Mouse (Mus musculus) left cerebral cortex, postnatal 4 days (tissue): Measurements from ENCODE around the gene Fosl1. TPM values are rescaled to one million over a fixed set of nuclear protein-coding genes. Genes with fewer than 3 reads are reported as not detected.

Experiments
- DNase-seq: peaks from one replicate; pipeline ENCODE4 v3.0.0-alpha.2; 2022
- intact Hi-C: fragments of 180-260 bp; cut with DNase I; formaldehyde crosslinking; loops from one replicate; pipeline ENCODE4 v1.15.1; 2025
- total RNA-seq, 2 experiments: library from RNA; stranded (reverse); gene quantifications; 2 replicates each; pipeline ENCODE4 v1.2.3; 2021

Fosl1 gene
- total RNA-seq, 2 experiments from 2014 or later: not detected

DNA sequence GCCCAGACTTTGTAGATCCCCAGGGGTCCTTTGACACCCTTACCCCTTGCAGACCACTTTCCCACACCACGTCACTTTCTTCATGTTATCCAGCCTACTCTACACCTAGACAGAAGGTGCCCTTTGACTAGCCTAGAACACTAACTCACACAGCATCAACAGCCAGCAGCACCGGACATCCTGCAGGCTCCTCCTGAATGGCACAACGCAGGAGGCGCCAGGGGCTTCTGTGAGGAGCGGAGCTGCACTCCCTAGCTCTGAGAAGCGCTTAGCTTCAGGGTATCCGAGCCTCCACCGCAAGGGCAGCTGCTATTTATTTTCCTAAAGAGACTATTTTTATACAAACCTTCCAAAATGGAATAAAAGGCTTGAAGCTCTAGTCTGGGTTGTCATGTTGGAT, 8.2 kb downstream of the Fosl1 start:
- intact Hi-C loops: no loop called here

DNA sequence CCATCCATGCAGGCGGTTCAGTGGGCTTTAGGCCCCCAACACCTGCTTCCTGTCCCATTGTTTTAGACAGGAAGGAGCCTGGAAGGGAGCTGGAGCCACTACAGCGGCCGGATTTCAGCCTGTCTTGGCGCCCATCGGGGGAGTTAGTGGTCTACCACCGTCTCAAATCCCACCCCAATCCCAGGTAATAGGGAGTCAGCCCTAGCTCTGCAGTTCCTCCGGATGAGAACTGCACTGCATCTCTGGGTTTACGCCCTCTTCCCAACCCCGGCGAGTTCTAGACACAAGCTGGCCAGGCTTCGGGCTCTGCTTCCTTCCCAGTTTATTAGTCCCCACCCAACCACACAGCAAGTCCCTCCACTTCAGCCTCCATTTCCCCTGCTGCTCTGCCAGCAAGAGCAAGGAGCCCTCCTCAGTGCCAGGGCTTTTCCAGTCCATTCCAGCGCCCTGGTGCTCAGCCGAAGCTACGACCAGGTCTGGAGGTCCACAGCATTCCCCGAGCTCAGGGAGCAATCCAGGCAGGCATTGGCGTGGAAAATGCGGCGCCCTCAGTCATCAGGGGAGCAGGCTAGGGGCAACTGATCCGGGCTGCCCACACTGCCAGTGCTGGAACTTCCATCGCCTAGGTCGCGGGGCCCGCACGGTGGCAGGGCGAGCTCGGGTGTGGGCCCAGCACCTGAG, 9.0 kb downstream of the Fosl1 start:
- intact Hi-C loops: no loop called here
- no peak for DNase-seq

More for the DNA sequence above, 8.2 kb downstream of the Fosl1 start:
- no peak for DNase-seq

DNA sequence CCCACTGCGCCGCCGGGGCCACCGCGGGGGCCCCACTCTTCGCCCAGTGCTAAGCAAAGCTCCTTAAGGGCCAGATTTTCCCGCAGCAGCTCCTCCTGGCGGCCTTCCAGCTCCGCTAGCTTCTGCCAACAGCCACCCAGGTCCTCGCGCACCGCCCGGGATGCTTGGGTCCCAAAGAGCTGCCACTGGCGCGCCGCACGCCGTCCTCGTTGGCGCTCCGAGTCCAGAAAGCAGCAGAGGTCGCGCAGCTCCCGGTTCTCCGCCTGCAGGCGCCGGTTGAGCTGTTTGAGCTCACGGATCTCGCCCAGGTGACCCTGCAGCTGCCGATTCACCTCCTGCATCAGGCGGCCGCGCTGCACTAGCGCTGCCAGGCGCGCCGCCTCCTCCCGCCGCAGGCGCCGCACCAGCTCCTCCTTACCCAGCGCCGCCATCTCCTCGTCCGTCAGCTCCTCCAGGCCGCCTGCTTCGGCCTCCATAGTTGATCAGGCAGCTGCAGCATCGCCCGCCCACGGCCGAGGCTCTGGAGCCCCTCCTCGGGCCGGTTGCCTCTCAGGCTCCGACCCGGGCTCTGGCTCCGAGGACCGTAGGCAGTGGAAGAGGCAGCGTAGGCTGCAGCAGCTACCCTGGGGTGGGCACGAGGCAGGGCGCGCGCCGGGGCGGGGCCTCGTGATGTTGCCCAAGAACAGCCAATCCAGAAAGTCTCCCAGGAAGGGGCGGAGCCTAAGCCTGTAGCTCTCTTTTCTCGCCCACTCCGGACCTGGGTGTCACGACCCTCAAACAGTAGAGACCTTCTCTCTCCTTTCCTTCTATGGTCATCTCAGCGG, 9.8 kb downstream of the Fosl1 start:
- intact Hi-C loops: no loop called here
- peak; percentile 97 for DNase-seq

- intact Hi-C loops: no loop called here
- peak; percentile 32 for DNase-seq
Measured at GRCm38 (mm10) chr19:5457746-5458442, 10.5 kb downstream of the Fosl1 start, which contains the start of gene Ccdc85b. Ccdc85b (minus strand) TSS chr19:5457894.

DNA sequence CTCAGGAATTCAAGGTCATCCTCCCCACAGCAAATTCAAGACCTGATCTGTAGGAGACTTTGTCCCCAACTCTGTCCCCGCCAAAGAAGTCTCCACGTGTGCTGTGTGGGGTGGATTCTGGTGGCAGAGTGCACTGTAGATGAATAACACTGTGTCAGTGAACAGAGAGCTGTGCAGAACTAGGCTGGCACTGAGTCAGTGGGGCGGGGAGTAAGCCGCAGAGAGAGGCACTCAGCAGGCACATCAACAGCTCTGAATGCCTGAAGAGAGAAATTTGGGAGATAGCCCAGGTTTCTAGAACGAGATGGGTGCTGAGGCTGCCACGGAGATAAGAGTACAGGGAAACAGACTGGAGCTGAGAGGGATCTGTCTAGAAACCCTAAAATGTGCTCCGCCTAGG, 11.7 kb downstream of the Fosl1 start:
- intact Hi-C loops: no loop called here
- DNase-seq: no peak

- no peak for DNase-seq
- intact Hi-C loops: no loop called here
Measured at GRCm38 (mm10) chr19:5459896-5460295, 12.5 kb downstream of the Fosl1 start.

DNA sequence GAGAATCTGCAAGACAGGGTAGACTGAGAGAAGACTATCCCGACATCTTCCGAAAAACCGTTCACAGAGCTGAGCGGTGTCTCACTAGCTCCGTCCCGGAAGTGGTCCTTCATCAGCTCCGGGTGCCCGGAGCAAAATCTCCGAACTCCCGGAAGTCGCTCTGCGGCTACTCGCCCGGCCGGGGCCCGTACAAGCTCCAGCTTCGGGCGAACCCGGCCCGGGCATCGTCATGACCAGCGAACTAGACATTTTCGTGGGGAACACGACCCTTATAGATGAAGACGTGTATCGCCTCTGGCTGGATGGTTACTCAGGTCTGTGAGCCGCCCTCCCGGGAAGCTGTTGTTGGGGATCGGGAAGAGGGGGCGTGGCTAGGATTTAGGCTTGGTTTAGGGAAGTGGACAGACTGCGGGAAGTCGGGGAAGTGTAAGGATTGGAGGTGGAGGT, 13.1 kb downstream of the Fosl1 start, which contains the start of gene Fibp:
TSS of gene Fibp (plus strand) at position 151 of the 447 bp plus-strand sequence.
- intact Hi-C loops: no loop called here

DNA sequence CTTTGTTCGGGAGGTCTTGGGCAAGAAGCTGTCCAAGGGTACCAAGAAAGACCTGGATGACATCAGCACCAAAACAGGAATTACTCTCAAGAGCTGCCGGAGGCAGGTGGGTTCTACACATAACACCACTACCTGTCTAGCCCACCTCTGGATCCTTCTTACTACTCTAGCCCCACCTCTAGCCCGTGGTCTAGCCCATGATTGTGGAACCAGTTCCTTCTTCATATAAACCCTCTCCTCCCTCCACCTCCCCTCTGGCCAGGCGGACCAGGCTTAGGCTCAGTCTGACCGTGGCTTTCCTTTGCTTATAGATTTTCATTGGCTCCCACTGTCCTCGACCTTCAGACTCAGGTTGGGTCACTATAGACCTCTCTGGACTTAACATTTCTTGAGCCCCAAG, 14.1 kb downstream of the Fosl1 start:
- intact Hi-C loops: no loop called here
- DNase-seq: no peak

More for the DNA sequence above, 13.1 kb downstream of the Fosl1 start, which contains the start of gene Fibp:
- peak; percentile 87 for DNase-seq

DNA sequence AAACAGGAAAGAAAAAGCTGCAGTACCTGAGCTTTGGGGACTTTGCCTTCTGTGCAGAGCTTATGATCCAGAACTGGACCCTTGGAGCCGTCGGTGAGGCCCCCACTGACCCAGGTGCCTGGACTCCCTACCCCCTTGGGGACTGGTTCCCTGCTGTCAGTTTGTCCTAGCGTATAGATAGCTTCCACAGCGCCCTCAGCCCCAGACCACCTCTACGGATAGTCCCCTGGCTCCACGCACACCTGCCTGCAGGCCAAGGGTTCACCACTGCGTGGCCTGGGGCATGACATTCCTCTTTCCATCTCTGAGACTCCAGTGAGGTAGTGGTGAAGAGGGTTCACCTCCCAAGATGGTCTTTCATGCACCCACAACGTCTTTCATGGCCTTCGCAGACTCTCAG, 15.9 kb downstream of the Fosl1 start:
- DNase-seq: no peak
- intact Hi-C loops: no loop called here

DNA sequence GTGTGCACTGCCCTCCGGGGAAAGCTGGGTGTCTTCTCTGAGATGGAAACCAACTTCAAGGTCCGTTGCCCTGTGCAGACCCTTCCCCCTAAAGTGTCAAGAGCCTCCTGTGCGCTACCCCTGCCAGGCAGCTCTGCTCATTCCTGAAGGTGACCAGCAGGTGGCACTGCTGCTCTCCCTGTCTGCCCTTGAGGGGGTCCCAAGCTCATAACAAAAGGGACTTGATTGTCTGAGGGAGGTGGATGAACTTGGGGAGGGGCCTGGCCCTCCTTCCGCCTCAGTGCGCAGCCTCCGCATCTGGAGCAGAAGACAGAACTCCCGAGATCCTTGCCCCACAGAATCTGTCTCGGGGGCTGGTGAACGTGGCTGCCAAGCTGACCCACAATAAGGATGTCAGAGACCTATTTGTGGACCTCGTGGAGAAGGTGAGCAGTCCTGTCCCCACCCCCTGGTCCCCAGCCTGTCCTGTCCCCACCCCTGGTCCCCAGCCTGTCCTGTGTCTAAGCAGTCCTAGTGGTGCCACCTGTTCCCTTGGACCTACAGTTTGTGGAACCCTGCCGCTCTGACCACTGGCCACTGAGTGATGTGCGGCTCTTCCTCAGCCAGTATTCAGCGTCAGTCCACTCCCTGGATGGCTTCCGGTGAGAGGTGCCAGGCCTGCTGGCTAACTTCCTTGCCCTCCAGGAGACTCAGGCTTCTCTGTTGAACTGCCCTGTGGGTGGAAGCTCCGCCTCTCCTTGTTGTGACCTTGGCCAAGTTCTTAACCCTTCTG, 16.6 kb downstream of the Fosl1 start:
- peak; percentile 79 for DNase-seq
- intact Hi-C loops: no loop called here

DNA sequence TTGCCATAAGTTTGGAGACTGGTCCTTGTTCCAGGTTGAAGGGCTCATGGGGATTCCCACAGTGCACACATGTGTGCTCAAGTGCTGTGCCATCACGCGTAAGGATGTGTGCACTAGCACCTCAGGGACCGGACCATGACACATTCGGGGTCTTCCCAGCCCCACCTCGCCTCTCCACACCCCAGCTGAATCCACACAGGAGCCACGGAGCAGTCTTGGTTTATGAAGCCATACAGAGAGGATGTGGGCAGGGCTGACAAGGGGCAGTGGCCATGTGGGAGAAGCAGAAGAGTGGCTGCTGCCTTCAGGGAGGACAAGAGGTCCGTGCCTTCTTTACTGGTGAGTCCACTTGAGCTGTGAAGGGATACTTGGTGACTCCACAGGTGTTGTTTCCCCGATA, 17.7 kb downstream of the Fosl1 start:
- intact Hi-C loops: no loop called here
- no peak for DNase-seq

- DNase-seq: no peak
- intact Hi-C loops: no loop called here
Measured at GRCm38 (mm10) chr19:5466916-5467500, 19.7 kb downstream of the Fosl1 start.

DNA sequence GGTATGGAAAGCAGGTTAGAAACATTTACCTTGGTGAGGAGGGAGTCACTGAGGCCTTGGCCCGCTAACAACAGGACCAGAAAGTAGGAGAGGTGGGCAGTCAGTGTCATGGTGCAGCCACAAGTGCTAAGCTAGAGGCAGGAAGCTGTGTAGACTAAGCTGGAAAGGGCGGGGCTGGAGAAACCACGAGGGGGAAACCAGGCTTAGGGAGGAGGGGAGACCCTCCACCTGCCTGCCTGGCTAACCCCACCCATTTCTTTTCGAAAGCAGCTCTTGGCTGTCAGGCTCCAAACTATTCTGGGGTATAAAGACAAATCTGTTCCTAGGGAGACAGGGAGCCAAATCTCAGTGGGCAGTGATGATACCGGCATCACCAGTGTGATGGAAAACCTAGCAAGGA, 21.0 kb downstream of the Fosl1 start, which contains the start of gene Ctsw:
TSS of gene Ctsw (minus strand) at position 134 of the 400 bp plus-strand sequence.
- intact Hi-C loops: no loop called here
- no peak for DNase-seq

- DNase-seq: no peak
- intact Hi-C loops: no loop called here
Measured at GRCm38 (mm10) chr19:5471846-5472245, 24.5 kb downstream of the Fosl1 start.

- no peak for DNase-seq
- intact Hi-C loops: no loop called here
Measured at GRCm38 (mm10) chr19:5472857-5473256, 25.5 kb downstream of the Fosl1 start.

DNA sequence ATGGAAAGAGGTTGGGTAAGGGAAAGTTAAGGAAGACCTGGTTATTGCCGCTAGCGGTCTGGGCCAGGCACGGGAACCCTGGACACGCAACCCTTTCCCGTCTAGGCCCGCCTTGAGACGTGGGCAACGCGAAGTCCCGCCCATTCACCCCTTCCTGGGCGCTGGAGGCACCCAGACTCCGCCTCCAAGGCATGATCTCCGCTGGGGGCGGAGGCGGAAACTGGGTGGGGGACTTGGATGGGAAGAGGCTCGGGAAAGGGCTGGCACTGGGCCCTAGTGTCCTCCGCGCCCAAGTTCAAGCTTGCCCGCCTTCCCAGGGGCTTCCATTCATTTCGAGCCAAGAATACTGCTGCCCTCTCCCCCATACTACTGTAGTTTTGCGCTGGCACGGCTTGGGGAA, 26.4 kb downstream of the Fosl1 start, which contains the start of gene Efemp2:
TSS of gene Efemp2 (plus strand) at position 235 of the 400 bp plus-strand sequence.
- intact Hi-C loops: no loop called here
- DNase-seq: peak; percentile 80

GRCm38 (mm10) chr19:5474281-5475068, 27.1 kb downstream of the Fosl1 start:
- DNase-seq: peak; percentile 48
- intact Hi-C loops: no loop called here

- DNase-seq: no peak
- intact Hi-C loops: no loop called here
Measured at GRCm38 (mm10) chr19:5475069-5475714, 27.8 kb downstream of the Fosl1 start.
